Mouse (Mus musculus) B cell, adult 2 months (primary cell): ENCODE measurements around the gene Srl.
A peak's percentile ranks its signal among the peaks of the same experiment; 100 is the strongest.
"Not testable (repeated sequence)": the region's sequence is repeated elsewhere in the genome, so short reads cannot be mapped to it uniquely, and the experiment has no call there.

Experiments
- DNase-seq, 2 experiments: peaks; one replicate each; pipeline ENCODE4 v3.0.0; 2022

The Srl gene

DNA sequence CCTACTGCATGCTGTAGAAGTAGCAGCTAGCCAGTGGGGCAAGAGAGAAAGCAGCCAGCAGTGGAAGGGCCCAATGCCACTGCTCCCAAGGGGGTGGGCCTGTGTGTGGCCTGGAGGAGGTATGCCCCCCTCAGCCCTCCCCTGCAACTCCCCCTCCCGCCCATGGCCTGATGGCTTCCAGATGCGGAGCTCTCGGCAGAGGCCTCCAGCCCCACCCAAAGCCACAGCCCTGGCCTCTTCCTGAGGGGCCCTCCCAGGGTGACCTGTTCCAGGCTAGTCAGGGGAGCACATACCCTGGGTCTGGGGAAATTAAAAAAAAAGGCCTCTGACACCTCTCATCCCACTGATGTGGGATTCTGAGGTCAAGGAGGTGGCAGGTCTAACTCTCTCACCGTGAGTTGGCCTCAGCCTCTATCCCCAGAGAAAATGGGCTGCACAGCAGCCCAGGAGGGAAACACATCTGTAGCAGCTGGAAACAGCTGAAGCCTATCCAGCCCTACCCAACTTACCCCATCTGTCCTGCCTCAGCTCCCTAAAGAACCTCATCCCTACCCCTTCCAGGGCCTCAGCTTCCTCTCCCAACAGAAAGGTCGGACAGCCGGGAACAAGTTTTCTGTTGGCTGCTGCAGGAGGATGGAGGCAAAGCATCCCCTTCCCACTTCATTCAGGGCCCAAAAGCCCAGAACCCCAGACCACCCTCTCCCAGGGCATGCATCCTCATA, 11.4 kb upstream of the Srl start:
- no peak for DNase-seq

DNA sequence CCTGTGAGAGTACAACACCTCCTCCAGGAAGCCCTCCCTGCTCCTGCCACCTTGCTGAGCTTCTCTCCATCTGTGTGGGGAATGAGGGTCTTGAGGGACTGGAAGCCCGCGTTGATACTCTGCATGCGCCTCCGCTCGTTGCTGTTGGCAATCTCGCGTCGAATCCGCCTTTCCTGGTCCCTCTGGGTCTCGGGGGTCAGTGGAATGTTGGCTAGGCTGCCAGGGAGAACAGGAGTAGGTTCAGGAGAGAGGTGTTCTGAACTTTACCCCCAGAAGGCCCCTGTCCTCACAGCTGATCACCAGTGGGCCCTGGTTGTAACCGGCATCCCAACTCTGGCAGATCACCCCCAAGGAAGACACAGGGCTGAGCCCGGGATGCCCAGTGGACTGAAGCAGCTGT, 10.3 kb upstream of the Srl start:
- no peak for DNase-seq

GRCm38 (mm10) chr16:4551056-4551455, 9.4 kb upstream of the Srl start:
- DNase-seq, result peak; percentile 53 to 56

DNA sequence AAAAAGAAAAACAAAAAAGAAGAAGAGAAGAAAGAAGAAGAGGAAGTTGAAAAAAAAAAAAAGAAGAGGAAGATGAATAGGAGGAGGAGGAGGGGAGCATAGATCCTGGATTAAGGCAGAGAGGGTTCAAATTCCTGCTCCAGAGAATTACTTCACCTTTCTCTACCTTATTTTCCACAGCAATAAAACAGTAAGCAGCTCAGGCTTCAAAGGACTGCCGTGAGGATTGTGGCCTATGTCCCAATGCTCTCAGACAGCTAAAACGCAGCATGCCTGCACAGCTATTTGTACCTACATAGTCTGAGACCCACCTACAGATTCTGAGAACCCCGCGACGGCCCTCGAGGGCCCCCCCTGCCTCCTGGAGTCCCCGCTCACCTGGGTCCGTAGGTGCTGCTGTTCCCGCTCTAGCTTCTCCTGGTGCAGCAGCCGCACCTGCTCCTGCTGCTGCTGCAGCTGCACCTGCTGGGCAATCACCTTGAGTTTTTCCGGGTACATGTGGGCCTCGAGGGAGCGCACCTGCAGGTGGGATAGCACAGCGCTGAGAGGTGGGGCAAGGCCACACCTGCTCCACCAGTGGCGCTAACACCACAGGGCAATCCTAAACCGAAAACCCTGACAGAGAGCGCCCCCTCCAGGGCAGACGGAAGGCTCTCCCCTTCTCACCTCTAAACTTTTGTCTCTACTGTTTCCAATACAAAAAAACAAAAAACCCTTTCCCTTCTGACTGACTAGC, 7.5 kb upstream of the Srl start:
- peak; percentile 48 for DNase-seq

DNA sequence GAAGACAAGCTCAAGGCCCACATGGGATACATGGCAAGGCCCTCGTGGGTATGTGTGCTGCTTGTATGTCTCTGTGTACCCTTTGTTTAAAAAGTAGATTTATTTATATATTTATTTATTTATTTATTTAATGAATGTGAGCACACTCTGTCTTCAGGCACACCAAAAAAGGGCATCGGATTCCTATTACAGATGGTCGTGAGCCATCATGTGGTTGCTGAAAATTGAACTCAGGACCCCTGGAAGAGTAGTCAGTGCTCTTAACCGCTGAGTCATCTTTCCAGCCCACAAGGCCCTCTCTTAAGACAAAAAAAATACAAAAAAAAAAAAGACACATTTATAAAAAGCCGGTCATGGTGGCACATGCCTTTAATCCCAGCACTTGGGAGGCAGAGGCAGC, 6.0 kb upstream of the Srl start:
- DNase-seq, result no peak

DNA sequence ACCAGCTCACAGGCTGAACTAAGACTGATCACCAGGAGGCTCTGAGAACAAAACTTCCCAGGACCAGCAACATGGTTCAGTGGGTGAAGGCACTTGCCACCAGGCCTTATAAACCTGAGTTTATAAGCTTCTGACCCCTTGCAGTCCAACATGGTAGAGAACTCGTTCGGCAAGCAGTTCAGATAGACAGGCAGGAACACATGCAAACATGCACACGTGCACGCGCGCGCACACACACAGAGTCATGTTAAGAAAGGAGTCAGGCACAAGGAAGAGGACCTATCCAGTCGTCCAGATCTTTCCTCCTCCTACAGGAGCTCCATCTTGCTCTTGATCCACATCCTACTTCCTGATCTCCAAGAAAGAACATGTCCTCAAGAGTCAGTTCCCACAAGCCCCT, 5.2 kb upstream of the Srl start:
- DNase-seq, result no peak

DNA sequence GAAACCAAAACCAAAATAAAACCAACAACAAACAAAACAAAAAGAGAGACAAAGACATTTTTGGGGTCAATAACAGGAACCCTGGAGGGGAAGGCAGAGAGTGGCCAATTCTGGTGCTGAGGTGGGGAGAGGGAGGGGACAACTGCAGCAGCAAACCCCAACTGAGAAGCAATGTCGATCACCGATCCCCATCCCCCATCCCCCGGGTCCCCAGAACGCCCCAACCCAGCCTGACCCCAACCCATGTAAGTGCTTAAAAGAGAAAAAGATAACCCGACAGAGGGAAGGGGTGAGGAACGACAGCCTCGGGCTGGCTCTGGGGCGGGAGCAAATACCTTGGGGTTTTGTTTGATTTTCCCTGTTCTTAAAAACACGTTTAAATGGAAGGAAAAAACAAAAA, 3.2 kb upstream of the Srl start:
- DNase-seq, result no peak

DNA sequence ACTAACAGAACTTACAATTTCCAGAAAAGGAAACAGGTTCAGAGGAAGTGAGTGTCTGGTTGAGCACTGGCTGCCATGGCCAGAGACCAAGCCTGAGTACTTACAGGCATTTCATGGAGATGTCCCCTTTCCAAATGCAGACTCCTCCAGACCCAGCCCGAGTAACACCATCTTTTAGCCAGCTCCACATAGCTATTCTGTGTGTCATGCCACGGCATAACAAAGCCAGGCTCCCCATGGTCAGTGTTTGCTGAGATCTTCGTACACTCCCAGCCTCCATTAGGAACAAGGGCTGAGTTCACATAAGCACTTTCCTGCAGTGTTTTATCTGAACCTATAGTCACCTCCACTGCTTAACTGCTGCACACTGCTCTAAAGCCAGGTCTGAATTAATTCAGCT, 1.6 kb upstream of the Srl start:
- no peak for DNase-seq

GRCm38 (mm10) chr16:4542236-4542774, 689 bp upstream of the Srl start:
- no peak for DNase-seq

DNA sequence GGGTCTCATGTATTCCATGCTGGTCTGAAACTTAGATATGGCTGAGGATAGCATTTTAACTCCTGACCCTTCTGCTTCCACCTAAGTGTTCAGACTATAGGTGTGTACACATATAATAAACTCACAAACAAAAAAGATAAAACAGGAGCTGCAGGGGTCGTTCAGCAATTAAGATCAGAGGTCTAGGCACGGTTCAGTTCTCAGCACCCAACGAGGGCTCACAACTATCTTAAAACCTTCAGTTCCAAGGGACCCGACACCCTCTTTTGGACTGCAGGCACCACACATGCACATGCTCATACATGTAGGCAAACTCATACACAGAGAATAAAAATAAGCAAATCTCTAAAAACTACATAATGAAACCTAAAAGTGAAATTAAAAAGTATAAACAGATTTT, 583 bp downstream of the Srl start:
- DNase-seq, result no peak

DNA sequence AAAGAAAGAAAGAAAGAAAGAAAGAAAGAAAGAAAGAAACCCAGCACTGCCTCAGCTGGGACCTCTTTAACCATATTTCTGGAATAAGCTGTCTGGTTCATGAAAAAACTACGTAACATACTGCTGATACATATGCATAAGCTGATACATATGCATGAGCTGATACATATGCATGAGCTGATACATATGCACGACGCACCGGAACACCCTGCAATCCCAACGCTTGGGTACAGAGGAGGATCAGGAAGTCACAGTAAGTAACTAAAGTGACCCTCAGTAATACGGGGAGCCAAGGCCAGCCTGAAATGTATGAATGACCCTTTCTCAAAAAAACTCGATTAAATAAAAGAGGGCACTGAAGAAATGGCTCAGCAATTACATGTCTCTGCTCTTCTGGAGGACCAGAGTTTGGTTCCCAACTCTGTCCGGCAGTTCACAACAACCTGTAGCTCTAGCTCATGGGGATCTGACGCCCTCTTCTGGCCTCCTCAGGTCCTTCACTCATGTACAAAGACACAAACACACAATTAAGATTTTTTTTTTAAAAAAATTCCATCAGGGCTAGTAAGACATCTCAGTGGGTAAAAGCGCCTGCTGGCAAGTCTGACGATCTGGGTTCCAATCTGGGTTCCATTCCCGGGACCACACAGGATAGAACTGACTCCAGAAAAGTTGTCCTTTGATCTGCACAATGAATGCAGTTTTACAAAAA, 1.4 kb downstream of the Srl start:
- no peak for DNase-seq

- no peak for DNase-seq
Measured at GRCm38 (mm10) chr16:4539521-4539920, 2.1 kb downstream of the Srl start.

- no peak for DNase-seq
Measured at GRCm38 (mm10) chr16:4537616-4538358, 3.8 kb downstream of the Srl start.

- DNase-seq, result not testable (repeated sequence)
Measured at GRCm38 (mm10) chr16:4527373-4527772, 14.2 kb downstream of the Srl start.

GRCm38 (mm10) chr16:4523313-4524004, 18.2 kb downstream of the Srl start:
- no peak for DNase-seq

DNA sequence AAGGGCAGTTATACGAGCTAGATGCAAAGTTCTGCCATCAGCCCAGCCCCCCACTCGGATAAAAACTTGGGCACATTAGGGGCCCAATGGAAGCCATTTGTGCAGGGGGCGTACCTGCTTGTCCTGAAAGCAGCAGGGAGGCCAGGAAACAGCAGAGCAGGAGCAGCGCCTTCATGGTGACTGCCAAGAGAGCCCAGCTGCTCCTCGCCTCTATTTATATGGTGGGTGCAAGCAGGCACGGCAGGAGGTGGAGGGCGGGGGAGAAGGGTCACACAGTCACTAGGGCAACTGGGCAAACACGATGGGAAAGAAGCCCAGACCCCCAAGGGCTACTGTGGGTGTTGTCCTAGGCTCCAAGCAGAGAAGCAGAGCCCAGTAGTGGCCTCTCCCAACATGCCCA, 18.7 kb downstream of the Srl start:
- DNase-seq, result no peak

DNA sequence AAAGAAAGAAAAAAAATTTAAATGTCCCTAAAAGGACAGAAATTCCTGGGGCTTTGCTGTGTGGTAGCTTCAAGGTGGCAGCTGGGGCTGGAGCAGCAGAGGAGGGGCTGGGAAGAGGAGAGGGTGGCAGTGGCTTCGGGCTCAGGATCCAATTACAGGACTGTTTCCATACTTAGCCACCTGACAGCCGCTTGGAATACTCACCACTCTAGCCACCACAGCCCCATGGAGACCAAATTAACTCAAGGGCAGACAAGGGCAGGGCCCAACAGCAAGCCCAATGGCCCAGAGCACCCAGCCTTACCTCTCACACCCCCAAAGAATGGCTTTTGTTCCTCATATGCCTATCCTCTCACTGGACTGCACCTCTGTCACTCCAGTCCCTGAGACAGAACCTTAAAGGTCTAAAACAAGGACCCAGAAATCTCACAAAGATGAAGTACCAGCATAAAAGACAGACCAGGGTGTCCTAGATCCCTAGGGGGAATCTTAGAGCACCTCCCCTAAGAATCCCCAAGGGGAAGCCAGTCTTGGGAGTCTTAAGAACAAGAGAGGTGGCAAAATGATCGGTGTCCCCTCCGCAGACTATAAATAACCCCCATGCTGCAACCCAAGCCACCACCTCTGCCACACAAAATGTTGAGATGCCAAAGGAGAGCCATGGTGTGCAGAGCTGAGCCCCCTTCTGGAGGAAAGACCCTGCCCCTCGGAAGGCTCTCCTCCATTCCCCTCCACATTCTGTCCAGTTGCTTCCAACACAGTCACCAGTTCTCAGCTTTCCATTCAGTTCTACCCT, 19.7 kb downstream of the Srl start:
- DNase-seq, result no peak

DNA sequence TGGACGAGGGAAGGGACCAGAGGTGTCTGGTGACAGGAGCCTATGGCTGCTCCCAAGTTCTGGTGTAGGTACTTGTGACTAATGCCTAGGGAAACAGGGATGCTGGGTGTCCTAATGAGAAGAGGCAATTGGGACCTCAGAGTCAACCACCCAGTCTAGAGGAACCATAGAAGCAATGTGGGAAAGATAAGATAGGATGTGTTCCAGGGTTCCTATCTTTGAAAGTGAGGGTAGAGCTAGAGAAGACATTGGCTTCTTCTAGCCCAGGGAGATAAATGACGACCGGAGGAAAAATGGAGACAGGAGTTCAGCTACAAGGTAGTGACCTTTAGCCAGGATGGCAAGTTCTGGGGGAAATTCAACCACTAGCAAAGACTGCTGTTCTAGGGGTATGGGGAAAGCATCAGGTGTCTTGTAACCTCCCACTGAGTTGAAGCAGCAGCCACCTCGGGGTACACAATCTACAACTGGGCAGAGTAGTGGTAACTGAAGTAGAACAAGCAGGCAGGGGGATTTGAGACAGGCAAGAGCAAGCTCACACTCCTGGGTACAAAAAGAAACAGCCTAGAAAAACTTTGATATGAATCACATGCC, 20.4 kb downstream of the Srl start:
- DNase-seq, result no peak

DNA sequence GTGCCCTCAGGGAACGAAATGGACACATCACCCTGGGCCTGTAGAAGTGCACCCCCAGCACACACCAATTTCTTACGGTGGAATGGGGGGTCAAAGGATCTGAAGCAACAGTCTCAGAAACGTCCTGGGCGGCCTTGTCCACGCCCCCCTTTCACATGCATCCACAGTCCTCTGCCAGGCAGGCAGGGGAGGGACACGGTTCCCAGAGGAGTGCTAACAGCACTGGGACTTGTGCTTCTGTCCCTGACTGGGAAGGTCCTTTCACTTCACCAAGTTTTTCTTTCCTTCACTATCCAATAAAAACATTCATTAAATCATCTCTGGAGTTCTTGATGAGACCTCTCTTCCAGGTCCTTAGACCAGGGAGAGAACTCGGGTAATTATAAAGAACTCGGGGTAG, 20.9 kb downstream of the Srl start:
- DNase-seq, result no peak

DNA sequence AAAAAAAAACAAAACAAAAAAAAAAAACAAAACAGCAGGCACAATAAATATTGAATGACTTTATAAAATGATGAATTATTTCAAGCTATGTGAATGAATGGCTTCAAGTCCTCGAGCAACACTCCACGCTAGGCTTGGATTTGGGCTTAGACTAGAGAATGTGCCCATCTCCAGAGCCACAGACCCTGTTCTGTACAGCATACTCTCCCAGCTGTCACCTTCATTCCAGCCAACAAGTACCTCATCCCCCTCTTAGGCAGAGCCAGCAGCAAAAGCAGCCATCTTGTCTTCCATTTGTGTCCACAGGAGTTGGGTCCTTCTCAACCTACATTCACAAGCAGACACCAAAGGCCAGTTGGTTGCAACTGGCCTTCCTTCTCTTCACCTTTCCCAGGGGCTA, 21.8 kb downstream of the Srl start:
- DNase-seq, result no peak

DNA sequence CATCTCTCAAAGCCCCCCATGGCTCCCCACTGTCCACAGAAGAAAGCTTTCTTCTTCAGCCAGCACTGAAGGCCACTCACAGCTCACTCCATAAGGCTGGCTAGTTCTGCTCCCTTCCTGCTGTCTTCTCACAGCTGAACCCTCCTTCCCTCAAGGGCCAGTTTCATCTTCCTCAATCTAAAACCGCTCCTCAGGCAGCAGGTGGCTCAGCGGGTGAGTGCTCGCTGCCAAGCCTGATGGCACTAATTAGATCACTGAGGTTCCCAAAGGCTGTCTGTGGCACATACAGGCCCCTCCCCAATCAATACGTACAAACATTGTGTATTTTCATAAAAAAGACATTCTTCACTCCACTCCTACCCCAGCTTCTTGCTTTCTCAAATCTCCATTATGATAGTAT, 22.5 kb downstream of the Srl start:
- DNase-seq, result peak; percentile 48 to 53
